Mouse (Mus musculus): ENCODE measurements around the gene Ube2m. TPM values are rescaled to one million over a fixed set of nuclear protein-coding genes. Genes with fewer than 3 reads are reported as not detected.

Gene Ube2m
- polyA plus RNA-seq, 1 experiment: 188 TPM

GRCm38 (mm10) chr7:13007341-13008092 is 30.6 kb downstream of the Ube2m start:
- no peak for DNase-seq (ENCODE audit: low read depth, low spot score)
- WGBS: 82% methylated on average over 57 of the region's 57 CpGs

- WGBS: 93% methylated on average over 10 of the region's 10 CpGs
- DNase-seq (ENCODE audit: low read depth, low spot score): no peak
Measured at GRCm38 (mm10) chr7:13006531-13006930, 31.5 kb downstream of the Ube2m start.

- DNase-seq (ENCODE audit: low read depth, low spot score): no peak
- 93% methylated on average over 17 of the region's 17 CpGs for WGBS
Measured at GRCm38 (mm10) chr7:13006011-13006410, 32.1 kb downstream of the Ube2m start.

GRCm38 (mm10) chr7:13003380-13003779 is 34.7 kb downstream of the Ube2m start:
- 82% methylated on average over 5 of the region's 5 CpGs for WGBS
- DNase-seq (ENCODE audit: low read depth, low spot score): no peak

- DNase-seq (ENCODE audit: low read depth, low spot score): no peak
- 19% methylated on average over 1 of the region's 1 CpGs for WGBS
Measured at GRCm38 (mm10) chr7:13001584-13001983, 36.5 kb downstream of the Ube2m start.

- DNase-seq (ENCODE audit: low read depth, low spot score): no peak
- 94% methylated on average over 3 of the region's 3 CpGs for WGBS
Measured at GRCm38 (mm10) chr7:12998851-12999250, 39.2 kb downstream of the Ube2m start, which contains the start of gene Trim28. Gene Trim28, plus strand, starts transcription at chr7:12999114.

- 65% methylated on average over 5 of the region's 5 CpGs for WGBS
- DNase-seq (ENCODE audit: low read depth, low spot score): no peak
Measured at GRCm38 (mm10) chr7:12998053-12998452, 40.0 kb downstream of the Ube2m start, which contains the start of gene Slc27a5. Gene Slc27a5, minus strand, starts transcription at chr7:12998192.

GRCm38 (mm10) chr7:12997230-12997629 is 40.8 kb downstream of the Ube2m start:
- no peak for DNase-seq (ENCODE audit: low read depth, low spot score)

GRCm38 (mm10) chr7:12995862-12996261 is 42.2 kb downstream of the Ube2m start:
- no peak for DNase-seq (ENCODE audit: low read depth, low spot score)

More at GRCm38 (mm10) chr7:12997230-12997629, 40.8 kb downstream of the Ube2m start:
- WGBS: 69% methylated on average over 5 of the region's 5 CpGs

GRCm38 (mm10) chr7:12993148-12993547 is 44.9 kb downstream of the Ube2m start:
- DNase-seq (ENCODE audit: low read depth, low spot score): no peak
- WGBS: 88% methylated on average over 10 of the region's 10 CpGs

- 7% methylated on average over 3 of the region's 3 CpGs for WGBS
- DNase-seq (ENCODE audit: low read depth, low spot score): no peak
Measured at GRCm38 (mm10) chr7:12992222-12992621, 45.9 kb downstream of the Ube2m start.

GRCm38 (mm10) chr7:12987409-12988189 is 50.5 kb downstream of the Ube2m start:
- 81% methylated on average over 8 of the region's 8 CpGs for WGBS
- no peak for DNase-seq (ENCODE audit: low read depth, low spot score)

- WGBS: 74% methylated on average over 8 of the region's 8 CpGs
Measured at GRCm38 (mm10) chr7:12986906-12987305, 51.2 kb downstream of the Ube2m start.

GRCm38 (mm10) chr7:12985724-12986123 is 52.4 kb downstream of the Ube2m start:
- DNase-seq (ENCODE audit: low read depth, low spot score): no peak
- 94% methylated on average over 1 of the region's 1 CpGs for WGBS

More at GRCm38 (mm10) chr7:12986906-12987305, 51.2 kb downstream of the Ube2m start:
- DNase-seq (ENCODE audit: low read depth, low spot score): no peak

Other genes with a start within 250 kb of the Ube2m start
- 0.38 and 0.52 TPM in 2 replicates for gene Zscan18, start 234.6 kb downstream of the Ube2m start, polyA plus RNA-seq (2012; rRNA removed)
- gene Zfp329, start 219.4 kb downstream of the Ube2m start, polyA plus RNA-seq (2012; rRNA removed): 0.87 and 1.3 TPM in 2 replicates
- gene Zfp110, start 203.5 kb downstream of the Ube2m start, polyA plus RNA-seq (2012; rRNA removed): 6.0 and 10.3 TPM in 2 replicates
- gene Zfp128, start 157.1 kb downstream of the Ube2m start, polyA plus RNA-seq (2012; rRNA removed): 0.33 and 0.51 TPM in 2 replicates
- gene Zscan22, start 140.5 kb downstream of the Ube2m start, polyA plus RNA-seq (2012; rRNA removed): 6.8 and 7.5 TPM in 2 replicates
- 2,560 and 2,617 TPM in 2 replicates for gene Rps5, start 116.0 kb downstream of the Ube2m start, polyA plus RNA-seq (2012; rRNA removed)
- 0.20 and 0.27 TPM in 2 replicates for gene Rnf225, start 110.9 kb downstream of the Ube2m start, polyA plus RNA-seq (2012; rRNA removed)
- gene Zfp324, start 72.4 kb downstream of the Ube2m start, polyA plus RNA-seq (2012; rRNA removed): 3.9 and 5.2 TPM in 2 replicates
- 2.5 and 3.4 TPM in 2 replicates for gene Zfp446, start 60.4 kb downstream of the Ube2m start, polyA plus RNA-seq (2012; rRNA removed)
- gene Slc27a5, start 40.1 kb downstream of the Ube2m start, polyA plus RNA-seq (2012; rRNA removed): 0.09 and 0.23 TPM in 2 replicates
- gene Trim28, start 39.2 kb downstream of the Ube2m start, polyA plus RNA-seq (2012; rRNA removed): 230 and 300 TPM in 2 replicates
- 16.0 and 18.3 TPM in 2 replicates for gene Zbtb45, start 28.2 kb downstream of the Ube2m start, polyA plus RNA-seq (2012; rRNA removed)
- 128 and 132 TPM in 2 replicates for gene Chmp2a, start 3.5 kb downstream of the Ube2m start, polyA plus RNA-seq (2012; rRNA removed)
- gene Mzf1, start 16.5 kb upstream of the Ube2m start, polyA plus RNA-seq (2012; rRNA removed): 0.66 and 0.80 TPM in 2 replicates
- gene Vmn1r85, start 56.9 kb upstream of the Ube2m start, polyA plus RNA-seq (2012; rRNA removed): not detected in 2 replicates
- gene Vmn1r86, start 81.6 kb upstream of the Ube2m start, polyA plus RNA-seq (2012; rRNA removed): not detected in 2 replicates
- gene Vmn1r87, start 101.9 kb upstream of the Ube2m start, polyA plus RNA-seq (2012; rRNA removed): not detected in 2 replicates
- not detected in 2 replicates for gene Vmn1r88, start 121.3 kb upstream of the Ube2m start, polyA plus RNA-seq (2012; rRNA removed)
- not detected in 2 replicates for gene Vmn1r89, start 174.7 kb upstream of the Ube2m start, polyA plus RNA-seq (2012; rRNA removed)
- 18.4 and 20.1 TPM in 2 replicates for gene Lig1, start 239.0 kb upstream of the Ube2m start, polyA plus RNA-seq (2012; rRNA removed)
- 1.6 and 2.2 TPM in 2 replicates for gene Zswim9, start 240.4 kb upstream of the Ube2m start, polyA plus RNA-seq (2012; rRNA removed)